Mouse (Mus musculus) liver, adult 2 months (tissue): Measurements from ENCODE around the gene Cdkl1.

Experiments
- CTCF ChIP-seq: fragments of 200-500 bp; IDR thresholded peaks from 2 replicates; pipeline ENCODE4 v1.5.1; 2011; ENCODE audit warnings: low read depth, low read length, control low read depth
- POLR2A ChIP-seq: fragments of 200-500 bp; IDR thresholded peaks from 2 replicates; pipeline ENCODE4 v1.6.1; 2011; ENCODE audit warnings: low read length, control low read depth; ENCODE audit not compliant: insufficient read depth; ENCODE audit errors: extremely low read depth

DNA sequence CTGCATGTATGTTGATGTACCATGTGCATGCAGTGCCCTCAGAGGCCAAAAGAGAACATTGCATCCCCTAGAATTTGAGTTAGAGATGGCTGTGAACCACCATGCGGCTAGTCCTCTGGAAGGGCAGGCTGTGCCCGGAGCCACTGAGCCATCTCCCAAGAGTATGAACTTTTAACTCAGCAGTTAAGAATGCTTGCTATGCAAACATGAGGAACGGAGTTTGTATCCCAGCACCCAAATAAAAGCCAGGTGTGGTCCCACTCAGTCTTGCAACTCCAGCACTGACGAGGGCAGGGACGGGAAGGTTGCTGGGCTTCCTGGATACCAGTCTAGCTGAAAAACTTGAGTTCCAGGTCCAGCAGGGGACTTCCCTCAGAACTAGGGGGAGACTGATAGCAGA lies 49.1 kb downstream of the Cdkl1 start:
- TF ChIP-seq CTCF (no peak), POLR2A (no peak)
